Mouse (Mus musculus) urinary bladder, postnatal 25 days (tissue): ENCODE results near the gene Gal3st1.
A peak's percentile ranks its signal among the peaks of the same experiment; 100 is the strongest.
"Not testable (repeated sequence)": the region's sequence is repeated elsewhere in the genome, so short reads cannot be mapped to it uniquely, and the experiment has no call there.

Source experiments
- DNase-seq: peaks from one replicate; pipeline ENCODE4 v3.0.0; 2022; ENCODE audit warnings: low spot score

Gal3st1 gene

DNA sequence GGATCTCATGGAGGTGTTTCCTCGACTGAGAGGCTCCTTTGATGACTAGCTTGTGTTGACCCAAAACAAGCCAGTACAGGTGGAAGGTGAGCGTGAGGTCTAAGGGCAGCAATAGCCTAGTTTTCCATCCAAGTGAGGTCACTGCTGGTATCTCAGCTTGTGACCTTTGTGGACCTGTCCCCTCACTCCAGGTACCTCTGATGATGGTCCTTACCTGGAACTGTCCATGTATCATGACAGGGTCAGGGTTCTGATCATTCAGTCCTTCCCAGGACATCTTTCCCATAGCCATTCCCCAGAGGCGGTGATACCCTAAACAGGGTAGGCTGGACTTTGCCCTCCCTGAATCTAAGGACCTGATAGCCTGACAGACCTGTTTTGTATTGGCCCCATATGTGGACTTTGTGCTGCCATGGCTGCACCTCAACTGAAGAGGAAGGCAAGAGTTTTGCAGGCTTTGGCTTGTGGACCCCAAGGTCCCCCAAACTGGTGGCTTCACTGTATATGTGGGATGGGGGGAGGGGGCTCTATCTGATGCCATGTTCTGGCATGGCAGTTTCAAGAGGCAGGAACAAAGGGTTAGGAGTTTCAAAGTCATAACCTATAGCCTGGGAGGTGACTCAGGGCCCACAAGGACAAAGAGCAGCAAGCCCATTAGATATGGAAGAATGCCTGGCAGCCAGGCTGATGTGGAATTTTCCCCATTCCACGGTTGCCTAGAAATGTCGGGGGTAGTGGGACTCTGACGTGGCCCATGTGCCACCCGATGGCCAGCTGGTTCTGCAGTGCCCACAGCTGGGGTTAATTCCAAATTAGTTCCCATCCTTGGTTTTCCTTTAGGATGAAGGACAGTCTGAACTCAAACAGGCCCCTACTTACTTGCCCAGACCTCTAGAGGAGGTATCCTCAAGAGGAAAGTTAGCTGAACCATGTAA lies 894 bp upstream of the Gal3st1 start:
- no peak for DNase-seq

- DNase-seq = no peak
Observed at GRCm38 (mm10) chr11:3983863-3984745, 668 bp downstream of the Gal3st1 start.

DNA sequence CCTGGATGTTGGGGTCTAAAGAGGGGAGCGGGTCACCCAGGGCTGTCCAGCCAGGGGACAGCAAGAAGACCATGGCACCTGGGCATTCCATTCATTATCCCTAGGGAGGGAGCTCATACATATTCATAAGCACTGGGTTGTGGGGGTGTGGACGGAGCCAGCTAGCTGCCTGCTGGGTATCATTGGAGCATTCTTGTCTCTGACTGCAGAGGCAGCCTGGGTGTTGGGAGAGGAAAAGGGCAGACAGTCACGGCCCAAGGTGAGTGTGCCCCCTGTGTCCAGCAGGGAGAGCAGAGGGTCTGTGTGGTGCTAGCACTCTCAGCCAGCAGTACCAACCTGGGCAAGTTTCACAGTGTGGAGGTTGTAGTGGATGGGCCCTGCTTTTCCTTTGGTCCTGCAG lies 6.3 kb downstream of the Gal3st1 start:
- no peak for DNase-seq

- DNase-seq = no peak
Observed at GRCm38 (mm10) chr11:3993132-3993531, 9.7 kb downstream of the Gal3st1 start.

- DNase-seq = no peak
Observed at GRCm38 (mm10) chr11:3993914-3994313, 10.5 kb downstream of the Gal3st1 start.

GRCm38 (mm10) chr11:3995511-3995910 lies 12.1 kb downstream of the Gal3st1 start:
- no peak for DNase-seq

GRCm38 (mm10) chr11:3996840-3997239 lies 13.4 kb downstream of the Gal3st1 start:
- no peak for DNase-seq

DNA sequence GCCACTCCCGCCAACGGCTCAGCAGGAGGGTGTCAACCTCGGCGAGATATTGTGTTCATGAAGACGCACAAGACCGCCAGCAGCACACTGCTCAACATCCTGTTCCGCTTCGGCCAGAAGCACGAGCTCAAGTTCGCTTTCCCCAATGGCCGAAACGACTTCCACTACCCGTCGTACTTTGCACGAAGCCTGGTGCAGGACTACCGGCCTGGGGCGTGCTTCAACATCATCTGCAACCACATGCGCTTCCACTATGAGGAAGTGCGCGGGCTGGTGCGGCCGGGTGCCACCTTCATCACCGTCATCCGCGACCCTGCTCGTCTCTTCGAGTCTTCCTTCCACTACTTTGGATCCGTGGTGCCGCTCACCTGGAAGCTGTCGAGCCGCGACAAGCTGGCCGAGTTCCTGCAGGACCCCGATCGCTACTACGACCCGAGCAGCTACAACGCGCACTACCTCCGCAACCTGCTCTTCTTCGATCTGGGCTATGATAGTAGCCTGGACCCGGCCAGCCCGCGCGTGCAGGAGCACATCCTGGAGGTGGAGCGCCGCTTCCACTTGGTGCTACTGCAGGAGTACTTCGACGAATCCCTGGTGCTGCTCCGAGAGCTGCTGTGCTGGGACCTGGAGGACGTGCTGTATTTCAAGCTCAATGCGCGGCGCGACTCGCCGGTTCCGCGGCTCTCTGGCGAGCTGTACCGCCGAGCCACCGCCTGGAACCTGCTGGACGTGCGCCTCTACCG lies 14.7 kb downstream of the Gal3st1 start:
- DNase-seq = no peak

DNA sequence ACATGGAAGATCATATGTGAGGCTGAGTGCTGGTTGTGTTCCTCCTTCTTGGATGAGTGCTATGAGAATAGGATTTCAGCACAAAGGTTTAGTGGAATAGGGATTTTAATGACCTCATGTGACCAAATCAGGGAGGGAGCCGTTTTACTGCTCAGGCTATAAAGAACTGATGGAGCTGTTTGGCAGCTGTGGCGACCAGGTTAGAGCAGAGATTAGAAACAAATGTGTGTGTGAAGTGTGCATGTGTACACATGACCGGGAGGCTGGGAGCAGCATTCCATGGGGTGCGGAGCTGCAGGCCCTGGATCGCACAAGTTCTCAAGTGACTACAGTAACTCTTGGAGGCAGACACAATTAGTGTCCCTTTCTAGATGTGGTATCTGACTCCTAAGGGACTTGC lies 16.1 kb downstream of the Gal3st1 start:
- no peak for DNase-seq

- DNase-seq = peak; percentile 62
Observed at GRCm38 (mm10) chr11:4001603-4002002, 18.2 kb downstream of the Gal3st1 start.

DNA sequence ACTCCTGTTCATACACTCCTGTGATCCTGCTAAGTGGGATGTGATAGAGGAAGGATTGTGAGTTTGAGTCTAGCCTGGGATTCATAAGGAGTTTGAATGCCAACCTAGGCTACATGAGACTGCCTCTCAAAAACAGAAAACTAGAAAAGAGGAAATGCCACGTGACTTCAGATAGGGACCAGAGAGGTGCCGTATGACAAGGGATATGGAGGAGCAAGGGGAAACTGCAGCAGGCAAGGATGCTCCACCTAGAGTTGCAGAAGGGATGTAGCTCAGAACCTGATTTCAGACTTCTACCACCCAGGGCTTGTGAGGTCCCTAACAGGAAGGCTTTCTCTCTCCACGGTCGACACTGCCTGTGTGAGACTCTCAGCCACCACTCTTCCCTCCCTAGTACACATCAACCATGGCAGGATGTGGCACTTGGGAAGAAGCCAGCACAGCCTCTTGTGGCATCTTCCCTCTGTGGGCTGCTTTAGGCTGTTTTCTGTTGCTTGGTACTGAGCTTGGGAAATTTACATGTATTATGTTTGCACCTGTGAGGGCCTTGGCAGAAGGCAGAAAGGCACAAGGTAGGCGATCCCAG lies 21.9 kb downstream of the Gal3st1 start:
- DNase-seq = no peak

- no peak for DNase-seq
Observed at GRCm38 (mm10) chr11:4006462-4006861, 23.0 kb downstream of the Gal3st1 start.

DNA sequence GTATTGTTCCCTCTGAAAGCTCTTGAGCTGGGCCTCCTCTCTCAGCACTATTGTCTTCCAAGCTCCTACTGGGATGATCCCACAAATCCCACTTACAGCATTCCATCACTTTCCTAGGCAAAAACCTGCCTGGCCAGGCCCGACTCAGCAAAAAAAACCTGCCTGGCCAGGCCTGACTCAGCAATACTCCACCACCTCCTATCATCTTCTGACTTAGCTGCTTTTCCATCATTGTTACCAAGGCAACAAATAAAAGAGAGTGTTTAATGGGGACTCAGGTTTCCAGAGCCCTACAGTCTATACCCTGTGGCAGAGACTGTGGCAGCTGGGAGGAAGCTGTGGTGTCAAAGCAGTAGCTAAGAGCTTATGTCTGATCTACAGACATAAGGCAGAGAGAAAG lies 29.2 kb downstream of the Gal3st1 start:
- DNase-seq = no peak

DNA sequence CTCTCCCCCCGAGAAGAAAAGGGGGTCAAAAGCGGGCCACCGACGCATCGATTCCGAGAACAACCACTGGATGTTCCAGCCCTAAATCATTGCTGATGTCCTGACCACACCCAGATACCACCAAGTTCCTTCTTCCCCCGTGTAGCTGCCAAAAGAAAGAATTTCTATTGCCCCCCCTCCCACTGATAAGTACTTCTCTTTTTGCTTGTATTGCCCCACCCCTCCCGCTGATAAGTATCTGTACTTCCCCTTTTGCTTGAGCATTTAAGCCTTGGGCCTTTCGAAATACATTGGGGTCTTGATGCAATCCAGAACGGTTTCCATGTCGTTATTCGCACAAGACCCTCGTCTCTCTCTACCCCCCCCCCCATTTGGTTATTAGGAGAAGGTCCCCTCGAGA lies 32.4 kb downstream of the Gal3st1 start:
- DNase-seq = not testable (repeated sequence)

DNA sequence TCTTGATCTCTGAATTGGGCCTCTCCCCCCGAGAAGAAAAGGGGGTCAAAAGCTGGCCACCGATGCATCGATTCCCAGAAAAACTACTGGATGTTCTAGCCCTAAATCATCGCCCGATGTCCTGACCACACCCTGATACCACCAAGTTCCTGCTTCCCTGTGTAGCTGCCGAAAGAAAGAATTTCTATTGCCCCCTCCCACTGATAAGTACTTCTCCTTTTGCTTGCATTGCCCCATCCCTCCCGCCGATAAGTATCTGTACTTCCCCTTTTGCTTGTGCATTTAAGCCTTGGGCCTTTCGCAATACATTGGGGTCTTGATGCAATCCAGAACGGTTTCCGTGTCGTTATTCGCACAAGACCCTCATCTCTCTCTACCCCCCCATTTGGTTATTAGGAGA lies 38.7 kb downstream of the Gal3st1 start:
- DNase-seq = not testable (repeated sequence)

DNA sequence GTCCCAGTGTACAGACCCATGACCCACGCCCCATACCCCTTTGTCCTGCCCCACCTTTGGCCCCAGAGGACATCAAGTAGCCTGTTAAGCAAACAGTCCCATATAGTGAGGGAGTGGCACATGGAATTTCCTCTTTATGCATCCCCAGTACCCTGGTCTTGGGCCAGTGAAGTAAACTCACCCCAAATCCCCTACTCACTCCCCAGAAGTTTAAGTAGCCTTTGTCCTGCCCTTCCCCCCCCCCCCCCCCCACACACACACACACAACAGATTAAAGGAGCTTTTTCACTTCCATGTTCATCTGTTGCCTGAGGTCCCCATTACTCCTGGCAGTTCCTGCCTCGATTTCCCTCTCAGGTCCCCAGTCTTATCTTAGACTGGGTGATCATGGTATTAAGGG lies 39.9 kb downstream of the Gal3st1 start:
- no peak for DNase-seq

DNA sequence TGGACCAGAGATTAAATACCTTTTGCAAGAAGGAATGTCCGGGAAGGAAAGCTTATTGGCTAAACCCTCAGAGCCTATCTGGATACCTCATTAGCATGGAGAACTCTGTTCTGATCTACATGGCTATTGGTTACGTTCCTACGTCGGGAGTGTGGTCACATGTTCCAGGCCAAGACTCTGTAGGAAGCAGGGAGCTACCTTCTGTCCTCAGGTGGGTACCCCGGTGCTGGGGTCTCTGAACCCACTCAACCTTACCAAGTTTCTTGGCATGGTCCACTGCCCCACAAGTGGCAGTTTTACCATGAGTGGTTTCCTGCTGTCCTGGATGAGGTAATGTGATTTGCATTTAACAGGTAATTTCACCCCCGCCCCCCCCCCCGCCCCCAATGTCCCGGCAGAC lies 43.6 kb downstream of the Gal3st1 start:
- DNase-seq = no peak

DNA sequence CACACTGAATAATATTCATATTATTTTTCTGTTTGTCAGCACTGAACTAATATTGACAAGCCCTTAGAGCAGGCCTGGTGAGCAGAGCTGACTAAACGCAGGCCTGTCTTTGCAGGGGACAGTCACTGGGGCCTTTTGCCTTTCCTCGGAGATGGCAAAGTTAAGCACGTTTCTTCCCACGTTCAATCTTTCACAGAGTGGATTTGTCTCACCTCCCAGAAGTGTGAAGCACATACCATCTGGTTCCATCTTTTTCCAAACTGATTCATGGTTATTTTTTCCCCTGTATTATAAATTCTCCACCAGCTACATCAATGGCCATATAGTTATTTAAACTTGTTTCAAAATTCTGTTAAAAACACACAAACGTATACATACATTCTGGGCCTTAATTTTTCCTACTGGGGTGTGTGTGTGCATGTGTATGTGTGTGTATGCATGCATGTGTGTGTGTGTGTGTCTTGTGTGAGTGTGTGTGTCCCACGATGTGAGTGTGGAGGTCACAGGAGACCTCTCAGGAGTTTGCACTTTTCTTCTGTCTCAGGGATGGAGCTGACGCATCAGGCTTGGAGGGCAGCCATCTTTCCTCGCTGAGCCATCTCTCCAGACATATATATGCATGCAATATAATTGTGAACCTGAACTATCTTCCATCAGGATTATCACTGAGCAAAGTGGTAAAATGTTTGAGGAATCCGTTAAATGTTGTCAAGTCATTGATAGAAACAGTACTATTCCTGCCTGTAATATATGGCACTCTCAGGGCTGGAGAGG lies 44.3 kb downstream of the Gal3st1 start:
- no peak for DNase-seq

DNA sequence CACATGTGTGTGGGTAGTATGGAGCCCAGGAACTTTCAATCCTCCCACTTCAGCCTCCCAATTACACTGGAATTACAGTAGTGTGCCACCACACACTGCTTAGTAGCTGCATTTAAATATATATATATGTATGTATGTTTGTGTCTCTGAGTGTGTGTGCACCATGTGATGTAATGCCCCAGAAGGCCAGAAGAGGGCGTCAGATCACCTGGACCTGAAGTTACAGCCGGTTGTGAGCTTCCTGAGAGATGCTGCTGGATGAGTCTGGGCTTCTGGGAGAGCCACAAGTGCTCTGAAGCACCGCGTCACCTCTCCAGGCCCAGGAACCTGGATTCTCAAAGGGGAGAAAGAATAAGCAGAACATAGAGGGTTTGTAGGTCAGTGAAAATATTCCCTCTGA lies 45.9 kb downstream of the Gal3st1 start:
- DNase-seq = no peak

DNA sequence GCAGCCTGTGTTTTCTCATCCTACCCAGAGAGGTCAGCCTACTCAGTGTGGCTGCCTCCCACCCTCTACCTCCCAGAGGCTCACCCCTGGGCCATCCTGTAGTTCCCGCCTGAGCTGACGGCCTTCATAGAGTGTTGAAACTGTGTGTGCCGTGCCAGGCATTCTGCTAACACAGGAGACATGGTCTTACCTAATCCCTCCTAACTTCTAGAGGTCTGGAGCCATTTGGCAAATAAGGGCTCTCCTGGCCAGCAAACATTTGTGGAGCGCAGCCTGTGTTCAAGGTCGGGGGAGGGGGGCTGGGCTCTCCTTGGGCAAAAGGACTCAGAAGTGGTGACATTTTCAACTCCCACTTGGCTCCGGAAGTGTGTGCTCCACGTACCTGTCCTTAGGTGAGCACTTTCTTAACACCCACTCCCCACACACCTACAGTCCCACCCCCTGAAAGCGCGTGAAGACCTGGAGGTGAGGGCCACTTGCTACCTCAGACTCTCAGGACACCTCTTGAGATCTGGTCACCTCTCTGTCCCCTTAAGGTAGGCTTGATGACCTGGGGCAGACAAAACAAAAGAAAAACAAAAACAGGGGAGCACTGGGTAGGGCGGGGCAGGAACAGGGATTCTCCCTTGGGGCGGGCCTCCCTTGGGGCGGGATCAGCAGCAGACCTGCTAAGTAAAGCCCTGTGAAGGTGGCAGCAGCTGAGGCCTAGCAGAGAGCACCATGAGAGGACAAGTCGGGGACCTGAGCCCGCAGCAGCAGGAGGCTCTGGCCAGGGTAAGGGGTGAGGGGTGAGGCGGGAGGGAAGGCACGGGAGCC lies 47.9 kb downstream of the Gal3st1 start, which contains the start of gene Sec14l4:
TSS of gene Sec14l4 (plus strand) at position 337 of the 816 bp plus-strand sequence.
- no peak for DNase-seq
